Mouse (Mus musculus) thymus, adult 18-20 months (tissue): ENCODE measurements around the gene Rhod.
A peak's percentile ranks its signal among the peaks of the same experiment; 100 is the strongest.
"Not testable (repeated sequence)": the region's sequence is repeated elsewhere in the genome, so short reads cannot be mapped to it uniquely, and the experiment has no call there.

ENCODE experiments used
- DNase-seq, 2 experiments: peaks; one replicate each; pipeline ENCODE4 v3.0.0; 2022; ENCODE audit warnings: mixed read lengths in 2 of 2

Rhod gene

GRCm38 (mm10) chr19:4398959-4399358 lies 40.3 kb downstream of the Rhod start:
- no peak for DNase-seq

- no peak for DNase-seq
Measured at GRCm38 (mm10) chr19:4398630-4398948, 40.6 kb downstream of the Rhod start.

- peak; percentile 42 to 57 for DNase-seq
Measured at GRCm38 (mm10) chr19:4397798-4398629, 41.2 kb downstream of the Rhod start, which contains the start of gene Kdm2a. Kdm2a (minus strand) TSS chr19:4398285.

- DNase-seq = peak; percentile 96
Measured at GRCm38 (mm10) chr19:4396998-4397797, 42.0 kb downstream of the Rhod start.

GRCm38 (mm10) chr19:4396081-4396997 lies 42.9 kb downstream of the Rhod start:
- peak; percentile 40 to 46 for DNase-seq

- DNase-seq = no peak
Measured at GRCm38 (mm10) chr19:4387276-4387675, 52.0 kb downstream of the Rhod start.

GRCm38 (mm10) chr19:4385026-4385425 lies 54.2 kb downstream of the Rhod start:
- DNase-seq = no peak

GRCm38 (mm10) chr19:4384322-4384721 lies 54.9 kb downstream of the Rhod start:
- no peak for DNase-seq

GRCm38 (mm10) chr19:4383306-4383705 lies 55.9 kb downstream of the Rhod start:
- DNase-seq = no peak

- DNase-seq = not testable (repeated sequence)
Measured at GRCm38 (mm10) chr19:4382303-4382702, 56.9 kb downstream of the Rhod start.
